ENCODE assay signal across 12 mouse cellular contexts in genomic region chr17:30419494-30419893, GRCm38 (mm10).
"Had no signal": no experiment of that assay in that cellular context is flagged by ENCODE, and none has a peak within 500 bp of the region (broad histone marks: within the 10 kb centered on the region; RNA-seq: fewer than 3 reads in every experiment).

No protein-coding gene starts in this region.

- H3K36me3 ChIP-seq: kidney, embryonic 15.5 days; limb, embryonic 10.5 days; liver, embryonic 15.5 days; midbrain, embryonic 10.5 days; midbrain, embryonic 15.5 days had no signal

- H3K4me1 ChIP-seq: kidney, embryonic 15.5 days; liver, embryonic 15.5 days had no signal

- H3K9me3 ChIP-seq: kidney, embryonic 15.5 days; limb, embryonic 10.5 days; liver, embryonic 15.5 days; midbrain, embryonic 10.5 days; midbrain, embryonic 15.5 days had no signal

- H3K27ac ChIP-seq: kidney, embryonic 15.5 days; limb, embryonic 10.5 days; liver, embryonic 15.5 days; midbrain, embryonic 10.5 days; midbrain, embryonic 15.5 days had no signal

- H3K4me3 ChIP-seq: kidney, embryonic 15.5 days; limb, embryonic 10.5 days; liver, embryonic 15.5 days; midbrain, embryonic 10.5 days; midbrain, embryonic 15.5 days had no signal

- H3K9ac ChIP-seq: kidney, embryonic 15.5 days; liver, embryonic 15.5 days; midbrain, embryonic 15.5 days had no signal

- H3K27me3 ChIP-seq: kidney, embryonic 15.5 days; liver, embryonic 15.5 days; midbrain, embryonic 15.5 days had no signal

- DNase-seq: kidney, adult 2 months; kidney, postnatal 14 days; layer of hippocampus, adult 9-11 months; layer of hippocampus, postnatal 36 days; lung, adult 2 months; lung, postnatal 36 days; right cerebral cortex, postnatal 14 days had no signal
